Mouse (Mus musculus): ENCODE data around the gene Hdhd5.

Gene Hdhd5

GRCm38 (mm10) chr6:120482021-120482420 lies 49.1 kb downstream of the Hdhd5 start:
- no peak for DNase-seq

GRCm38 (mm10) chr6:120481538-120481937 lies 49.6 kb downstream of the Hdhd5 start:
- peak; percentile 29 for DNase-seq

- DNase-seq = no peak
Observed at GRCm38 (mm10) chr6:120480361-120480760, 50.8 kb downstream of the Hdhd5 start.

DNA sequence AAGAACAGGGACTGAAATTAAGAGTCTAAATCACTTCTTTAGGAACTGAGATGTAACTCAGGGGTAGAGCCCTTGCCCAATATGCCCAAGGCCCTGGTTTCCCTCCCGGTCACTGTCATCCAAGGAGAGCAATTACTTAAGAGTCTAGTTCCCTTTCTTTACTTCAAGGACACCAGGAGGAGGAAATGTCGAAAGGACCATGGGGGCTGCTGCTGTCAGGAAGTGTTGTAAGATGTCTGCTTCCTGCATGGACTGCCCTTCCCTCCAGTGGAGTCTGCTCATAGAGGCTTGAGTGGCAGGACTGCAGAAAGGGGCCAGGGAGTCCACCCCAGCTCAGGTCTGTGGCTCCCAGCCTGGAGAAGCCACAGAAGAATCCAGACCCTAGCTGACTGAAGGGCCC lies 51.8 kb downstream of the Hdhd5 start:
- DNase-seq = peak; percentile 16

GRCm38 (mm10) chr6:120475288-120475687 lies 55.8 kb downstream of the Hdhd5 start:
- DNase-seq = no peak

- peak; percentile 47 for DNase-seq
Observed at GRCm38 (mm10) chr6:120473427-120473826, 57.7 kb downstream of the Hdhd5 start.

GRCm38 (mm10) chr6:120472455-120473140 lies 58.5 kb downstream of the Hdhd5 start:
- DNase-seq = no peak

DNA sequence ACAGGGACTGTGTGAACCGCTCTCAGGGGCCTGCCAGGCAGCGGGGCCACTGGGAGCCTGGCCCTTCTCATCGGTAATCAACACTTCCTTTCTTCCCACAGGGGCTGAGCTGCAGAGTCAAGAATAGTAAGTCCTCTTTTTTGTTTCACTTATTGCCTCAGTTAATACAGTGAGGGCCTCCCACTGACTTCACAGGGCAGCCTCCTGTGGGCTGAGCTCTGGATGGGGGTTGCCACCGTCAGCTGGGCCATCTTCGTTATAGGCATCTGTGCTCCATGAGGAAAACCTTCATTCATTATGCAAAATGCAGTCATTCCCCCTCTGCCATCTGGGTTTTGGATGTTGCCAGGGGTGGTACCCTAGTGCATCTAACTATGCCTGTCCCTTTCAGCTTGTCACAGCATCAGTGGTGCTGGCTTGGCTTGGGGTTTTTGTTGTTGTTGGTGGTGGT lies 59.1 kb downstream of the Hdhd5 start:
- DNase-seq = no peak

DNA sequence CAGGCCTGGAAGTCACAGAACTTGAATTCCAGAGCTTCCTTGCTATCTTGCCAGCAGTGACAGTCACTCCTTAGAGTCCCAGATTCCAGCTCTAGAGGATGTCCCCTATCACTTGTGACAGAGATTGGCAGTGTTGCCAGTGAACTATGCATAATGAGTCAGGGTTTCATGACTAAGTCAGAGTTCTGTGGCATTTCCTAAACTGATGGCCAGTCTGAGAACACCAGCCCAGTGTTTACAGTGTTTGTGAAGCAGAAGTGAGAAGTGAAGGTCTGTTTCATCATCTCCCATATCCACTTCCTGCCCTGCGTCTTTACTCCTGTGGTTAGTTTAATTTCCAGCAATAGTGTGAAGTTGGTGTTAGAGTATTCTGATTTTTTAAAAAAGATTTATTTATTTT lies 60.5 kb downstream of the Hdhd5 start:
- DNase-seq = no peak

DNA sequence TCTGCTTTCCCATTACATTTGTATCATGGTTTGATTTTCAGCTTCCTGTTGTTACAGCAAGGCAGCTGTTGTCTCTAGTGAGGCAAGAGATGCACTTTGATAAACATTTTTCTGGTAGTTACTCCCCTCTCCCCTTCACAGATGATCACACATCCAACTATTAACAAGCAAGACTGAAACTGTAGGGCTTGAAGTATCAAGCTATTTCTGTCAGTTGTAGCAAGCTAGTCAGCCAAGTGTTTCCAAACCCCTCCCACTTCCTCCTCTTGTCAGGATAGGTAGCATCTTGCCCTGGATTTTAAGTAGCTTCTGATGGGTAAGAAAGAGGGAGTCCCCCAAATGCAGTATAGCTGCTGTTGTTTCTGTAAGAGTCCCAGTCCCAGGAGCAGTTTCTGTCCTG lies 61.3 kb downstream of the Hdhd5 start:
- DNase-seq = no peak

DNA sequence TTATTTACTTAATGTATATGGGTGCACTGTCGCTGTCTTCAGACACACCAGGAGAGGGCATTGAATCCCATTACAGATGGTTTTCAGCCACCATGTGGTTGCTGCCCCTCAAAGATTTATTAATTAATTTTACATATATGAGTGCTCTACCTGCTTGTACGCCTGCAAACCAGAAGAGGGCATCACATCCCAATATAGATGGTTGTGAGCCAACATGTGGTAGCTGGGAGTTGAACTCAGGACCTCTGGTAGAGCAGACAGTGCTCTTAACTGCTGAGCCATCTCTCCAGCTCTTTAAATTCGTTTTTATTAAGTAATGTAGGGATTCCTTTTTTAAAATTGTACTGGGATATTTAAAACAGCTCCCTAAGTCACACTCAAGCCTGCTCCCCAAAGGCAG lies 61.9 kb downstream of the Hdhd5 start:
- DNase-seq = no peak

DNA sequence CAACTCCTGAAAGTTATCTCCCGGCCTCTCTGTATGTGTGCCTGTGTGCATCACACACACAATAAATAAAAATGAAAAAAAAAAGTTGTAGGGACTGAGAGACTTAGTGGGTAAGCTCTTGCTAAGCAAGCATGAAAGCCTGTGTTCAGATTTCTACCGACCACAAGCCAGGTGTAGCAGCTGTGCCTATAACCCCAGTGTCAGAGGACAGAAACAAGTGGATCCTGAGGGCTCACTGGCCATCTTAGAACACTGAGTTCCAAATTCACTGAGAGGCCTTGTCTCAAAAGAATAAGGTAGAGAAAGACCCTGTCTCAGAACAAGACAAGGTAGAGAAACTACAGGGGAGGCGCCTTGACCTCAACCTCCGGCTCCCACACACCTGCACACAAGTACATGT lies 62.9 kb downstream of the Hdhd5 start:
- no peak for DNase-seq

- DNase-seq = peak; percentile 30
Observed at GRCm38 (mm10) chr6:120466609-120467329, 64.3 kb downstream of the Hdhd5 start.

- DNase-seq = no peak
Observed at GRCm38 (mm10) chr6:120465393-120465792, 65.7 kb downstream of the Hdhd5 start.

DNA sequence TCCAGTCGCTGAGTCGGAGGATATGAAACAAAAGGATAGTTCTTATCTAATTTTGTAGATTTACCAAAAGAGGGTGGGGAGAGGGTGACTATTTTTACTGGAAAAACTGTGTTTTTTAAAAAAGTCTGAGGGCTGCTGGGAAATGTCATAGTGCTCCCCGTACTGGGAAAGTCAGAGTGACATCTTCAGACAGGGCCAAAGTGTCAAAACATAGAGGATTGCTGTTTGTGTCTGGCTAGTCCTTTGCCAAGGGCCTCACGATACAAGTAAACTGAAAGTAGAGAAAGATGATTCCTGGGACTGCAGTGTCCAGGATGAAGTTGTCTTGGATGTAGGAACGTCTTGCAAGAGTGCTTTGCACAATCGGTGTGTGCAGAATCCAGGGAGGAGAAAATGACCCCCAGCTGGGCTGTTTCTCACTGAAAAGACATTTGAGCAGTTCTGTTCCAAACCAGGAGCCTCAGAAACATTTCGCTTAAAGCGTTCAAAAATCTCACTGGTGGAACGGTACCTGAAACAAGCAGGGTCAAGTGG lies 66.6 kb downstream of the Hdhd5 start:
- DNase-seq = no peak

GRCm38 (mm10) chr6:120463884-120464283 lies 67.2 kb downstream of the Hdhd5 start:
- peak; percentile 63 for DNase-seq

DNA sequence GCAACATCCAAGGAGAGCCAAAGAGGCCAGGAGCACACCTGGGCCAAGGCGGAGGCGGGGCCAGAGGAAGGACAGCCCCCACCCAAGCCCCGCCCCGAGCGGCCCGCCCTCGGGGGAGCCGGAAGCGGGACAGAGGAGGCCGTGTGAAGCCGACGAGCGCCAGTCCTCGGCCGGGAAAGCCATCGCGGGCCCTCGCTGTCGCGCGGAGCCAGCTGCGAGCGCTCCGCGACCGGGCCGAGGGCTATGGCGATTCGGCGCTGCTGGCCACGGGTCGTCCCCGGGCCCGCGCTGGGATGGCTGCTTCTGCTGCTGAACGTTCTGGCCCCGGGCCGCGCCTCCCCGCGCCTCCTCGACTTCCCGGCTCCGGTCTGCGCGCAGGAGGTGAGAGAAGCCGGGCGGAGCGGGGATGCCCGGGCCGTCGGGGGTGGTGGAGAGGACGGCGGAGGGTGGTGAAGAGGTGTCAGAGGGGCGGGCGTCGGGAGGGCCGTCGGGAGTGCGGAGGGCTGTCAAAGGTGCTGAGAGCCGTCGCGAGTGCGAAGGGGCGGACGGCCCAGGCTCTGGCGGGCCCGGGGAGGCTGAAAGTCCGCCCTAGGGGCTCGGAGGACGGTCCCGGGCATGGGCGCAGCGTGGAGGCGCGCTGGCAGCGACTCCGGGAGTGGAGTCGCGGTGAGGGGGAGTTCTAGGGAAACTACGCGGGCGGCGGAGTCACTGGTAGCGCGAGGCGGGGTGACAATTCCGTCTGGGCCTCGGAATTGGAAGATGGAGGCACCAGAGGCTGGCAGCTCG lies 67.8 kb downstream of the Hdhd5 start, which contains the start of gene Il17ra:
TSS of gene Il17ra (plus strand) at position 162 of the 786 bp plus-strand sequence.
- peak; percentile 88 for DNase-seq

DNA sequence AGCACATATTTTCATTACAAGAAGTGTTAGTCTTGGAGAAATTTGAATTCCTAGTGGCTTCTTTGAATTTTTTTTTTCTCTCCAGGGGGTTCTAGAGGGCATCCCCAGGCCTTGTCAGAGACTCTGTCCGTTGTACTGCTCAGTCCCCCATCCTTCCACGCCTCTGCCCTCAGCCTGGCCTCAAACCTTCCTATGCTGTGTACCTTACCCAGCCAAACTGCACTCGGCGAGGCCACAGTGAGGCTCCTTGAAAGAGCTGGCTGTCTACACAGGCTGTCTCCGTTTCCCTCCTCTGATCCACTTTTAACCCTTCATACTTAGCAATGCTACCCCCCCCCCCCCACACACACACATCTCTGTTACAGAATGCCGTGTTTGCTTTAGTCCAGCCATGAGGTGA lies 68.9 kb downstream of the Hdhd5 start:
- DNase-seq = no peak

GRCm38 (mm10) chr6:120461217-120461616 lies 69.9 kb downstream of the Hdhd5 start:
- no peak for DNase-seq
